Mouse (Mus musculus) embryonic facial prominence, embryonic 14.5 days (tissue): Measurements from ENCODE around the gene Pccb. TPM values are rescaled to one million over a fixed set of nuclear protein-coding genes. Genes with fewer than 3 reads are reported as not detected.

Experiments used
- ATAC-seq: fragments of 200-750 bp; cut with Nextera tagmentation; 2 replicates; pipeline ENCODE4 v1.8.0; 2017; ENCODE audit warnings: low read depth, moderate number of reproducible peaks, moderate TSS enrichment
- DNase-seq: peaks from one replicate; pipeline ENCODE4 v3.0.0-alpha.2; 2015; ENCODE audit warnings: low spot score
- H3K27ac ChIP-seq: fragments of 300-500 bp; sonication (generic); replicated peaks from 2 replicates; pipeline ENCODE4 v1.5.1; 2014; ENCODE audit warnings: low read depth, mild to moderate bottlenecking, low read length, moderate library complexity
- H3K27me3 ChIP-seq: fragments of 300-500 bp; sonication (generic); replicated peaks from 2 replicates; pipeline ENCODE4 v1.6.1; 2014; ENCODE audit warnings: low read length; ENCODE audit not compliant: control insufficient read depth, insufficient read depth
- H3K36me3 ChIP-seq: fragments of 300-500 bp; sonication (generic); 2 replicates; pipeline ENCODE4 v1.6.1; 2014; ENCODE audit warnings: low read length, mixed read lengths; ENCODE audit not compliant: control insufficient read depth, insufficient read depth
- H3K4me1 ChIP-seq: fragments of 300-500 bp; sonication (generic); 2 replicates; pipeline ENCODE4 v1.6.1; 2014; ENCODE audit warnings: antibody characterized with exemption, low read length; ENCODE audit not compliant: control insufficient read depth, insufficient read depth
- H3K4me2 ChIP-seq: fragments of 300-500 bp; sonication (generic); 2 replicates; pipeline ENCODE4 v1.6.1; 2014; ENCODE audit warnings: low read depth, mild to moderate bottlenecking, low read length, moderate library complexity, mixed read lengths
- H3K4me3 ChIP-seq: fragments of 300-500 bp; sonication (generic); 2 replicates; pipeline ENCODE4 v1.5.1; 2014; ENCODE audit warnings: low read depth, mild to moderate bottlenecking, low read length
- H3K9ac ChIP-seq: fragments of 300-500 bp; sonication (generic); 2 replicates; pipeline ENCODE4 v1.6.1; 2014; ENCODE audit warnings: low read depth, mild to moderate bottlenecking, low read length, moderate library complexity, mixed read lengths
- H3K9me3 ChIP-seq: fragments of 300-500 bp; sonication (generic); 2 replicates; pipeline ENCODE4 v1.6.1; 2016; ENCODE audit warnings: low read length; ENCODE audit not compliant: control insufficient read depth
- WGBS: fragments of 180-500 bp; shearing (Covaris S2); extraction: QIAGEN DNeasy Blood & Tissue Kit; methylation state at CpG from one replicate; pipeline ENCODE4 v1.1.7; 2014; 5-methylcytosine and 5-hydroxymethylcytosine counted together
- polyA plus RNA-seq: library from polyadenylated mRNA; unstranded; fragments of >200 nt; fragmentation: Nextera tagmentation; extraction: Ambion mirVana; gene quantifications from 2 replicates; pipeline ENCODE4 v1.2.1, GENCODE M21; 2014

The Pccb gene
- polyA plus RNA-seq, 1 experiment from 2014 or later, result 25.0 TPM

GRCm38 (mm10) chr9:101036876-101037275 lies 2.2 kb upstream of the Pccb start:
- H3K4me2 ChIP-seq, result no peak overlapping the region
- no peaks in the 10 kb centered on the region for H3K27me3 ChIP-seq

GRCm38 (mm10) chr9:101035836-101036596 lies 1.3 kb upstream of the Pccb start:
- WGBS, result 91% methylated on average over 11 of the region's 15 CpGs
- ATAC-seq, result no peak

More at GRCm38 (mm10) chr9:101036876-101037275, 2.2 kb upstream of the Pccb start:
- no peak overlapping the region for H3K9ac ChIP-seq
- DNase-seq (no peak), ATAC-seq (no peak)
- no peaks in the 10 kb centered on the region for H3K36me3 ChIP-seq
- H3K27ac ChIP-seq, result no peak overlapping the region
- 94% methylated on average over 2 of the region's 2 CpGs for WGBS
- no peak overlapping the region for H3K4me3 ChIP-seq
- peaks cover 14% of the 10 kb centered on the region for H3K4me1 ChIP-seq
- H3K9me3 ChIP-seq, result no peaks in the 10 kb centered on the region

GRCm38 (mm10) chr9:101033761-101034447 lies 794 bp downstream of the Pccb start:
- peak overlapping the region; percentile 71 for H3K4me2 ChIP-seq
- ATAC-seq (no peak; the same call in 1 of the 2 replicates), DNase-seq (peak; percentile 12)
- H3K4me3 ChIP-seq, result peak overlapping the region; percentile 63
- peak overlapping the region; percentile 99 for H3K27ac ChIP-seq
- H3K36me3 ChIP-seq, result peaks cover 8% of the 10 kb centered on the region; the same call in 1 of the 2 replicates
- 3% methylated on average over 14 of the region's 14 CpGs for WGBS
- peaks cover 14% of the 10 kb centered on the region for H3K4me1 ChIP-seq
- no peaks in the 10 kb centered on the region for H3K27me3 ChIP-seq
- peak overlapping the region; percentile 79 for H3K9ac ChIP-seq
- no peaks in the 10 kb centered on the region for H3K9me3 ChIP-seq

More at GRCm38 (mm10) chr9:101035836-101036596, 1.3 kb upstream of the Pccb start:
- no peaks in the 10 kb centered on the region for H3K36me3 ChIP-seq
- H3K27ac ChIP-seq, result no peak overlapping the region
- H3K4me1 ChIP-seq, result peaks cover 14% of the 10 kb centered on the region
- DNase-seq, result no peak
- H3K4me2 ChIP-seq, result no peak overlapping the region
- no peaks in the 10 kb centered on the region for H3K9me3 ChIP-seq
- no peak overlapping the region for H3K9ac ChIP-seq
- H3K4me3 ChIP-seq, result no peak overlapping the region
- H3K27me3 ChIP-seq, result no peaks in the 10 kb centered on the region

- Histone ChIP-seq H3K4me1 (peaks cover 3% of the 10 kb centered on the region; the same call in 1 of the 2 replicates), H3K9ac (no peak overlapping the region), H3K27ac (no peak overlapping the region), H3K36me3 (peaks cover 49% of the 10 kb centered on the region), H3K4me3 (no peak overlapping the region), H3K27me3 (no peaks in the 10 kb centered on the region), H3K4me2 (no peak overlapping the region), H3K9me3 (peaks cover 10% of the 10 kb centered on the region; the same call in 1 of the 2 replicates)
- DNase-seq, result no peak
- ATAC-seq, result no peak
- WGBS, result 93% methylated on average over 9 of the region's 10 CpGs
Measured at GRCm38 (mm10) chr9:101018768-101019167, 15.9 kb downstream of the Pccb start.

- H3K4me1 ChIP-seq, result peaks cover 3% of the 10 kb centered on the region; the same call in 1 of the 2 replicates
- WGBS, result 74% methylated on average over 15 of the region's 15 CpGs
- DNase-seq (no peak), ATAC-seq (no peak)
- peaks cover 10% of the 10 kb centered on the region; the same call in 1 of the 2 replicates for H3K9me3 ChIP-seq
- no peaks in the 10 kb centered on the region for H3K27me3 ChIP-seq
- no peak overlapping the region for H3K9ac ChIP-seq
- H3K4me3 ChIP-seq, result no peak overlapping the region
- 0 out of 2 replicates have a peak overlapping the region, but pooled peaks have one; percentile 15 for H3K27ac ChIP-seq
- peaks cover 44% of the 10 kb centered on the region for H3K36me3 ChIP-seq
- no peak overlapping the region for H3K4me2 ChIP-seq
Measured at GRCm38 (mm10) chr9:101017734-101018516, 16.8 kb downstream of the Pccb start.

GRCm38 (mm10) chr9:101015324-101015723 lies 19.4 kb downstream of the Pccb start:
- H3K4me3 ChIP-seq, result no peak overlapping the region
- no peak for ATAC-seq
- WGBS, result 94% methylated on average over 9 of the region's 9 CpGs
- no peak overlapping the region for H3K27ac ChIP-seq
- no peak overlapping the region for H3K9ac ChIP-seq
- H3K36me3 ChIP-seq, result peaks cover 45% of the 10 kb centered on the region
- peaks cover 10% of the 10 kb centered on the region; the same call in 1 of the 2 replicates for H3K9me3 ChIP-seq
- H3K27me3 ChIP-seq, result no peaks in the 10 kb centered on the region
- H3K4me2 ChIP-seq, result no peak overlapping the region
- DNase-seq, result no peak
- H3K4me1 ChIP-seq, result peaks cover 3% of the 10 kb centered on the region; the same call in 1 of the 2 replicates

- DNase-seq (no peak), ATAC-seq (no peak)
- H3K36me3 ChIP-seq, result peaks cover 49% of the 10 kb centered on the region
- 75% methylated on average over 10 of the region's 10 CpGs for whole genome bisulfite sequencing
- H3K4me1 ChIP-seq, result no peaks in the 10 kb centered on the region
- no peak overlapping the region for H3K27ac ChIP-seq
- H3K4me3 ChIP-seq, result no peak overlapping the region
- H3K27me3 ChIP-seq, result no peaks in the 10 kb centered on the region
- H3K9me3 ChIP-seq, result peaks cover 6% of the 10 kb centered on the region; the same call in 1 of the 2 replicates
- no peak overlapping the region for H3K9ac ChIP-seq
- H3K4me2 ChIP-seq, result no peak overlapping the region
Measured at GRCm38 (mm10) chr9:101012433-101012832, 22.3 kb downstream of the Pccb start.

- Histone ChIP-seq H3K27me3 (no peaks in the 10 kb centered on the region), H3K9me3 (peaks cover 7% of the 10 kb centered on the region; the same call in 1 of the 2 replicates), H3K9ac (no peak overlapping the region), H3K27ac (no peak overlapping the region), H3K4me3 (no peak overlapping the region), H3K4me2 (no peak overlapping the region), H3K4me1 (no peaks in the 10 kb centered on the region), H3K36me3 (peaks cover 18% of the 10 kb centered on the region)
- WGBS, result 65% methylated on average over 4 of the region's 4 CpGs
- peak; percentile 52 for DNase-seq
- 0 out of 2 replicates have a peak, but pooled peaks have one; percentile 30 for ATAC-seq
Measured at GRCm38 (mm10) chr9:101005866-101006265, 28.8 kb downstream of the Pccb start.
